Mouse (Mus musculus): ENCODE data around the gene Gm49388. TPM values are rescaled to one million over a fixed set of nuclear protein-coding genes. Genes with fewer than 3 reads are reported as not detected.
A peak's percentile ranks its signal among the peaks of the same experiment; 100 is the strongest.

Gm49388 gene
- polyA plus RNA-seq, 1 experiment from 2014 or later, result 0.64 TPM

GRCm38 (mm10) chr7:127750131-127751127 is 35.0 kb upstream of the Gm49388 start:
- no peak overlapping the region for H3K27ac ChIP-seq (ENCODE audit: low read depth, low read length)
- no peak overlapping the region for H3K4me2 ChIP-seq (ENCODE audit: low read depth, low read length)
- H3K4me1 ChIP-seq (ENCODE audit: control insufficient read depth, insufficient read depth, low read length), result peaks cover 13% of the 10 kb centered on the region
- no peak overlapping the region for H3K9ac ChIP-seq (replicated peaks; ENCODE audit: low read depth, low read length)
- no peak for ATAC-seq (ENCODE audit: low read depth)
- no peaks in the 10 kb centered on the region for H3K9me3 ChIP-seq (ENCODE audit: control insufficient read depth, low read length)
- no peaks in the 10 kb centered on the region for H3K27me3 ChIP-seq (ENCODE audit: control insufficient read depth, insufficient read depth, low read length)
- H3K36me3 ChIP-seq (ENCODE audit: control insufficient read depth, insufficient read depth, low read length), result peaks cover 64% of the 10 kb centered on the region
- 90% methylated on average over 18 of the region's 19 CpGs for WGBS
- no peak overlapping the region for H3K4me3 ChIP-seq (ENCODE audit: low read depth, low read length)

GRCm38 (mm10) chr7:127751619-127752018 is 33.8 kb upstream of the Gm49388 start:
- Histone ChIP-seq H3K4me1 (ENCODE audit: control insufficient read depth, insufficient read depth, low read length) (peaks cover 15% of the 10 kb centered on the region), H3K4me3 (ENCODE audit: low read depth, low read length) (no peak overlapping the region), H3K9ac (replicated peaks; ENCODE audit: low read depth, low read length) (no peak overlapping the region), H3K4me2 (ENCODE audit: low read depth, low read length) (no peak overlapping the region), H3K9me3 (ENCODE audit: control insufficient read depth, low read length) (no peaks in the 10 kb centered on the region), H3K36me3 (ENCODE audit: control insufficient read depth, insufficient read depth, low read length) (peaks cover 72% of the 10 kb centered on the region), H3K27ac (ENCODE audit: low read depth, low read length) (no peak overlapping the region), H3K27me3 (ENCODE audit: control insufficient read depth, insufficient read depth, low read length) (no peaks in the 10 kb centered on the region)
- WGBS, result 96% methylated on average over 5 of the region's 5 CpGs
- no peak for ATAC-seq (ENCODE audit: low read depth)

- Histone ChIP-seq H3K27me3 (ENCODE audit: control insufficient read depth, insufficient read depth, low read length) (no peaks in the 10 kb centered on the region), H3K36me3 (ENCODE audit: control insufficient read depth, insufficient read depth, low read length) (peaks cover 76% of the 10 kb centered on the region), H3K27ac (ENCODE audit: low read depth, low read length) (no peak overlapping the region), H3K4me2 (ENCODE audit: low read depth, low read length) (no peak overlapping the region), H3K9me3 (ENCODE audit: control insufficient read depth, low read length) (no peaks in the 10 kb centered on the region), H3K4me3 (ENCODE audit: low read depth, low read length) (no peak overlapping the region), H3K9ac (replicated peaks; ENCODE audit: low read depth, low read length) (no peak overlapping the region), H3K4me1 (ENCODE audit: control insufficient read depth, insufficient read depth, low read length) (peaks cover 16% of the 10 kb centered on the region)
- 97% methylated on average over 27 of the region's 27 CpGs for WGBS
- no peak for ATAC-seq (ENCODE audit: low read depth)
These were observed 33.3 kb upstream of the Gm49388 start for GRCm38 (mm10) chr7:127752069-127752468.

GRCm38 (mm10) chr7:127753158-127753557 is 32.2 kb upstream of the Gm49388 start:
- WGBS, result 77% methylated on average over 5 of the region's 5 CpGs
- H3K4me2 ChIP-seq (ENCODE audit: low read depth, low read length), result no peak overlapping the region
- no peak overlapping the region for H3K4me3 ChIP-seq (ENCODE audit: low read depth, low read length)
- H3K4me1 ChIP-seq (ENCODE audit: control insufficient read depth, insufficient read depth, low read length), result 0 out of 2 replicates have a peak, but pooled peaks cover 6% of the 10 kb centered on the region
- H3K9ac ChIP-seq (replicated peaks; ENCODE audit: low read depth, low read length), result no peak overlapping the region
- H3K36me3 ChIP-seq (ENCODE audit: control insufficient read depth, insufficient read depth, low read length), result peaks cover 83% of the 10 kb centered on the region
- no peaks in the 10 kb centered on the region for H3K27me3 ChIP-seq (ENCODE audit: control insufficient read depth, insufficient read depth, low read length)
- H3K9me3 ChIP-seq (ENCODE audit: control insufficient read depth, low read length), result no peaks in the 10 kb centered on the region
- no peak overlapping the region for H3K27ac ChIP-seq (ENCODE audit: low read depth, low read length)
- ATAC-seq (ENCODE audit: low read depth), result no peak

GRCm38 (mm10) chr7:127753741-127754140 is 31.7 kb upstream of the Gm49388 start:
- WGBS, result 87% methylated on average over 7 of the region's 7 CpGs
- 0 out of 2 replicates have a peak, but pooled peaks cover 6% of the 10 kb centered on the region for H3K4me1 ChIP-seq (ENCODE audit: control insufficient read depth, insufficient read depth, low read length)

GRCm38 (mm10) chr7:127759716-127760115 is 25.7 kb upstream of the Gm49388 start:
- Histone ChIP-seq H3K4me3 (ENCODE audit: low read depth, low read length) (no peak overlapping the region), H3K9ac (replicated peaks; ENCODE audit: low read depth, low read length) (no peak overlapping the region), H3K27me3 (ENCODE audit: control insufficient read depth, insufficient read depth, low read length) (no peaks in the 10 kb centered on the region), H3K4me2 (ENCODE audit: low read depth, low read length) (no peak overlapping the region), H3K36me3 (ENCODE audit: control insufficient read depth, insufficient read depth, low read length) (peaks cover 52% of the 10 kb centered on the region), H3K4me1 (ENCODE audit: control insufficient read depth, insufficient read depth, low read length) (0 out of 2 replicates have a peak, but pooled peaks cover 3% of the 10 kb centered on the region), H3K9me3 (ENCODE audit: control insufficient read depth, low read length) (no peaks in the 10 kb centered on the region), H3K27ac (ENCODE audit: low read depth, low read length) (no peak overlapping the region)
- 86% methylated on average over 6 of the region's 6 CpGs for WGBS
- no peak for ATAC-seq (ENCODE audit: low read depth)

More at GRCm38 (mm10) chr7:127753741-127754140, 31.7 kb upstream of the Gm49388 start:
- Histone ChIP-seq H3K27ac (ENCODE audit: low read depth, low read length) (no peak overlapping the region), H3K36me3 (ENCODE audit: control insufficient read depth, insufficient read depth, low read length) (peaks cover 86% of the 10 kb centered on the region), H3K4me3 (ENCODE audit: low read depth, low read length) (no peak overlapping the region), H3K9ac (replicated peaks; ENCODE audit: low read depth, low read length) (0 out of 2 replicates have a peak overlapping the region, but pooled peaks have one; percentile 12), H3K4me2 (ENCODE audit: low read depth, low read length) (no peak overlapping the region), H3K9me3 (ENCODE audit: control insufficient read depth, low read length) (no peaks in the 10 kb centered on the region), H3K27me3 (ENCODE audit: control insufficient read depth, insufficient read depth, low read length) (no peaks in the 10 kb centered on the region)
- ATAC-seq (ENCODE audit: low read depth), result no peak

- H3K27ac ChIP-seq (ENCODE audit: low read depth, low read length), result no peak overlapping the region
- no peak for ATAC-seq (ENCODE audit: low read depth)
- peaks cover 50% of the 10 kb centered on the region for H3K36me3 ChIP-seq (ENCODE audit: control insufficient read depth, insufficient read depth, low read length)
- no peak overlapping the region for H3K4me3 ChIP-seq (ENCODE audit: low read depth, low read length)
- H3K4me2 ChIP-seq (ENCODE audit: low read depth, low read length), result no peak overlapping the region
- 91% methylated on average over 3 of the region's 3 CpGs for WGBS
- H3K27me3 ChIP-seq (ENCODE audit: control insufficient read depth, insufficient read depth, low read length), result no peaks in the 10 kb centered on the region
- H3K4me1 ChIP-seq (ENCODE audit: control insufficient read depth, insufficient read depth, low read length), result 0 out of 2 replicates have a peak, but pooled peaks cover 3% of the 10 kb centered on the region
- H3K9ac ChIP-seq (replicated peaks; ENCODE audit: low read depth, low read length), result no peak overlapping the region
- H3K9me3 ChIP-seq (ENCODE audit: control insufficient read depth, low read length), result no peaks in the 10 kb centered on the region
These were observed 24.9 kb upstream of the Gm49388 start for GRCm38 (mm10) chr7:127760478-127760877.

- ATAC-seq (ENCODE audit: low read depth), result no peak
- no peaks in the 10 kb centered on the region for H3K9me3 ChIP-seq (ENCODE audit: control insufficient read depth, low read length)
- no peak overlapping the region for H3K4me3 ChIP-seq (ENCODE audit: low read depth, low read length)
- H3K36me3 ChIP-seq (ENCODE audit: control insufficient read depth, insufficient read depth, low read length), result peaks cover 49% of the 10 kb centered on the region
- no peak overlapping the region for H3K9ac ChIP-seq (replicated peaks; ENCODE audit: low read depth, low read length)
- WGBS, result 52% methylated on average over 7 of the region's 7 CpGs
- no peak overlapping the region for H3K4me2 ChIP-seq (ENCODE audit: low read depth, low read length)
- 0 out of 2 replicates have a peak, but pooled peaks cover 3% of the 10 kb centered on the region for H3K4me1 ChIP-seq (ENCODE audit: control insufficient read depth, insufficient read depth, low read length)
- H3K27ac ChIP-seq (ENCODE audit: low read depth, low read length), result no peak overlapping the region
- no peaks in the 10 kb centered on the region for H3K27me3 ChIP-seq (ENCODE audit: control insufficient read depth, insufficient read depth, low read length)
These were observed 24.4 kb upstream of the Gm49388 start for GRCm38 (mm10) chr7:127761026-127761425.

- no peaks in the 10 kb centered on the region for H3K27me3 ChIP-seq (ENCODE audit: control insufficient read depth, insufficient read depth, low read length)
- no peaks in the 10 kb centered on the region for H3K9me3 ChIP-seq (ENCODE audit: control insufficient read depth, low read length)
- no peak overlapping the region for H3K27ac ChIP-seq (ENCODE audit: low read depth, low read length)
- H3K9ac ChIP-seq (replicated peaks; ENCODE audit: low read depth, low read length), result no peak overlapping the region
- 95% methylated on average over 4 of the region's 4 CpGs for WGBS
- H3K4me2 ChIP-seq (ENCODE audit: low read depth, low read length), result no peak overlapping the region
- H3K36me3 ChIP-seq (ENCODE audit: control insufficient read depth, insufficient read depth, low read length), result peaks cover 54% of the 10 kb centered on the region
- H3K4me1 ChIP-seq (ENCODE audit: control insufficient read depth, insufficient read depth, low read length), result no peaks in the 10 kb centered on the region
- H3K4me3 ChIP-seq (ENCODE audit: low read depth, low read length), result no peak overlapping the region
- no peak for ATAC-seq (ENCODE audit: low read depth)
These were observed 21.8 kb upstream of the Gm49388 start for GRCm38 (mm10) chr7:127763642-127764041.
